Mouse (Mus musculus) CH12.LX (cell line): ENCODE data around the gene Galnt18.

Experiments used
- CHD1 ChIP-seq: IDR thresholded peaks from 2 replicates; pipeline ENCODE4 v1.6.1; 2012; ENCODE audit warnings: low read depth, low read length, improper control_type of control experiment, inconsistent platforms
- CHD2 ChIP-seq: IDR thresholded peaks from 2 replicates; pipeline ENCODE4 v1.6.1; 2011; ENCODE audit warnings: low read length, improper control_type of control experiment
- CTCF ChIP-seq, 2 experiments: IDR thresholded peaks in 1 of 2; conservative IDR thresholded peaks in 1 of 2; 2 replicates each; pipeline ENCODE4 v1.5.1; 2011 to 2012; ENCODE audit warnings: low read depth in 2 of 2, low read length in 2 of 2, improper control_type of control experiment in 1 of 2, inconsistent platforms in 1 of 2, mild to moderate bottlenecking in 1 of 2, moderate library complexity in 1 of 2
- HCFC1 ChIP-seq: IDR thresholded peaks from 2 replicates; pipeline ENCODE4 v1.6.1; 2012; ENCODE audit warnings: low read depth, mild to moderate bottlenecking, inconsistent platforms, low read length, improper control_type of control experiment
- JUND ChIP-seq: conservative IDR thresholded peaks from 2 replicates; pipeline ENCODE4 v1.6.1; 2011; ENCODE audit warnings: low read depth, low read length, improper control_type of control experiment
- MAX ChIP-seq: IDR thresholded peaks from 2 replicates; pipeline ENCODE4 v1.6.1; 2011; ENCODE audit warnings: low read length, improper control_type of control experiment
- NELFE ChIP-seq: IDR thresholded peaks from 2 replicates; pipeline ENCODE4 v1.6.1; 2011; ENCODE audit warnings: low read depth, low read length, improper control_type of control experiment
- POLR2A ChIP-seq: IDR thresholded peaks from 2 replicates; pipeline ENCODE4 v1.6.1; 2011; ENCODE audit warnings: low read depth, mild to moderate bottlenecking, improper control_type of control experiment, low read length
- RCOR1 ChIP-seq: conservative IDR thresholded peaks from 2 replicates; pipeline ENCODE4 v1.6.1; 2012; ENCODE audit warnings: low read depth, mild to moderate bottlenecking, inconsistent platforms, low read length, improper control_type of control experiment
- TCF12 ChIP-seq: IDR thresholded peaks from 2 replicates; pipeline ENCODE4 v1.6.1; 2014; ENCODE audit warnings: low read depth, mild to moderate bottlenecking, inconsistent platforms, low read length, improper control_type of control experiment
- USF1 ChIP-seq: IDR thresholded peaks from 2 replicates; pipeline ENCODE4 v1.6.1; 2014; ENCODE audit warnings: low read depth, mild to moderate bottlenecking, inconsistent platforms, low read length, improper control_type of control experiment
- USF2 ChIP-seq: conservative IDR thresholded peaks from 2 replicates; pipeline ENCODE4 v1.6.1; 2011; ENCODE audit warnings: low read depth, low read length, improper control_type of control experiment

- TF ChIP-seq POLR2A: no peak
- no peak for TF ChIP-seq HCFC1
- no peak for TF ChIP-seq TCF12
- TF ChIP-seq CTCF (conservative IDR thresholded peaks at IDR 0.05 in 1 of 2, IDR thresholded peaks at IDR 0.05 in 1 of 2; ENCODE audit: low read depth in 2 of 2, low read length in 2 of 2): no peak
- TF ChIP-seq USF1: no peak
- no peak for TF ChIP-seq USF2
- no peak for TF ChIP-seq CHD2
- no peak for TF ChIP-seq NELFE
- TF ChIP-seq MAX: no peak
- TF ChIP-seq JUND: no peak
- no peak for TF ChIP-seq CHD1
- no peak for TF ChIP-seq RCOR1
Measured at GRCm38 (mm10) chr7:111601339-111602067, 178.3 kb downstream of the Galnt18 start.
